Mouse (Mus musculus): ENCODE results near the gene Ano6. TPM values are rescaled to one million over a fixed set of nuclear protein-coding genes. Genes with fewer than 3 reads are reported as not detected.
A peak's percentile ranks its signal among the peaks of the same experiment; 100 is the strongest.

Ano6 gene
- polyA plus RNA-seq, 1 experiment from 2014 or later = 32.4 TPM

DNA sequence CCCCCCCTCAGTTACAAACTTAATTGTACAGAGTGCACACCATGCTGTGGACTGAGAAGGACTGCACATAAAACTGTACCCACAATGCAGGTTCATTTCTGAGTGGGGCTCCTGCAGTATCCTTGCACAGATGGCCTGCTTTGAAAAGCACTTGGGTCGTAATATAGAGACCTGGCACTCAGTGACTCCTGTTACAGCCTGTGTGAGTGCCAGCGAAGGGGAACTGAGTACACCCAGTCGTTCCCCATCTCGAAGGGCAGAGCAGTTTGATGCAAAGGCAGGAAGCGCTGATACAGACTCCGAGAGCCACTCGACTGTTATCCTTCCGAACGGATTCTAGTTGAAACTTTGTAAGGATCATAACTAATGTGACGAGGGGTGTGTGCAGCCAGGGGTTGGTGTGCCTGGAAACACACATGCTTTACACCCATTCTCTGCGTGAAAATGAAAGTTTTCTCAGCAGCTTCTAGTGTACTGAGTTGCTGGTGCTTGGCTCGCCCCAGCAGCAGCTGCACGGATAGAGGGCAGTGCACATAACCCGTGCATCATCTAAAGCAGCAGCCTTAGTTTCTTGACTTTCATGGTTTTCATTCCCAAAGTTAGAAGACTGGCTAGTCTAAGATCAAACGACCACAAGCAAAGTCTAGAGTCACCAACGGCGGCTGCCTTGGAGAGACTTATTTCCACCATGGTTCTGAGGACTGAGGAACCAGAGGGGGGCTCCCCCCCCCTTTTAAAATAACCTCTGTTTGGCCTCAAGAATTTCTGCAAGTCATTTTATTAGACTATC lies 74.9 kb downstream of the Ano6 start:
- no peaks in the 10 kb centered on the region for H3K4me1 ChIP-seq
- no peak for DNase-seq (ENCODE audit: extremely low spot score, low spot score)
- 94% methylated on average over 17 of the region's 17 CpGs for WGBS
- H3K4me3 ChIP-seq = no peak overlapping the region
- no peaks in the 10 kb centered on the region for H3K9me3 ChIP-seq
- H3K27ac ChIP-seq = no peak overlapping the region
- H3K27me3 ChIP-seq (ENCODE audit: poor library complexity, severe bottlenecking) = no peaks in the 10 kb centered on the region
- H3K36me3 ChIP-seq (replicated peaks) = peaks cover 16% of the 10 kb centered on the region

DNA sequence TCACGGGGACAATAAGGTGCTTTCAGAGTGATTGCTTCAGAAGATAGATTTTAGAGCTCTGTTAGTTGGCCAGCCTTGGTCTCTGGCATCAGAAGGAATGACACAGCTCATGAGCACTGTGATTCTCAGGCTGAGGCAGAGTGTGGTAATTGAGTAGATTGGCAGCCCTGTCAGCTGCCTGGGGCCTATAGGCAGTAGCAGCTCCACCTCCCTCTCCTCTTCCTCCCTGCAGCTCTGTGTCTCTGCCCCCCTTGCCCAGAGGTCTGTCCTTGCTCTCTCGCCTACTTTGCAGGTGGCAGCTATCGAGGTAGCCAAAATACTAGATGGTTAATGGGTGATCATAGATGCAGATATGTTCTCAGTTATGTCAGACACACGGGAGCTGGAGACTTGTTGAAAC lies 77.5 kb downstream of the Ano6 start:
- 90% methylated on average over 4 of the region's 4 CpGs for WGBS
- no peaks in the 10 kb centered on the region for H3K4me1 ChIP-seq
- H3K9me3 ChIP-seq = no peaks in the 10 kb centered on the region

DNA sequence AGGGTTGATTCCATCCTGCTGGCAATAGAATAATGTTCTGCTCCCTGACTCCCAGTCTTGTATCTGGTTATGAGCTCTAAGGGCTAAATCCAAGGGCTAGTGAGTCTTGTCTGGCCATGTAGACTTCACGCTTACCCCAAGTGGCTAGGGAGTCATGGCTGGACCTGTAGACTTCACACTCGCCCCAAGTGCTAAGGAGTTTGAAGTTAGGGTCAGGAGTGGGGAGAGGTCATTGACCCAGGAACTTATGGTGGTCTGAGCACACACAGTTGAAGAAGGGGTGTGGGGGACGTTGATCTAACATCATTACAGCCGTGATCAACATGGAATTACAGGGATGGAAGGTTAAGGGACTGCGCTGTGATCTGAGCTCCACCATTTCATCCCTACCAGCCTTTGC lies 79.0 kb downstream of the Ano6 start:
- Histone ChIP-seq H3K9me3 (no peaks in the 10 kb centered on the region), H3K27ac (no peak overlapping the region), H3K36me3 (replicated peaks) (peaks cover 18% of the 10 kb centered on the region), H3K27me3 (ENCODE audit: poor library complexity, severe bottlenecking) (no peaks in the 10 kb centered on the region), H3K4me1 (no peaks in the 10 kb centered on the region), H3K4me3 (no peak overlapping the region)
- 92% methylated on average over 5 of the region's 5 CpGs for WGBS
- DNase-seq (ENCODE audit: extremely low spot score, low spot score) = no peak

More for the DNA sequence above, 77.5 kb downstream of the Ano6 start:
- DNase-seq (ENCODE audit: extremely low spot score, low spot score) = no peak
- Histone ChIP-seq H3K36me3 (replicated peaks) (peaks cover 16% of the 10 kb centered on the region), H3K27ac (no peak overlapping the region), H3K27me3 (ENCODE audit: poor library complexity, severe bottlenecking) (no peaks in the 10 kb centered on the region), H3K4me3 (no peak overlapping the region)

- no peak for DNase-seq (ENCODE audit: extremely low spot score, low spot score)
- Histone ChIP-seq H3K27ac (no peak overlapping the region), H3K4me1 (no peaks in the 10 kb centered on the region), H3K9me3 (no peaks in the 10 kb centered on the region), H3K36me3 (replicated peaks) (0 out of 2 replicates have a peak, but pooled peaks cover 5% of the 10 kb centered on the region), H3K27me3 (ENCODE audit: poor library complexity, severe bottlenecking) (no peaks in the 10 kb centered on the region), H3K4me3 (no peak overlapping the region)
- 90% methylated on average over 15 of the region's 15 CpGs for WGBS
These were observed 81.0 kb downstream of the Ano6 start for GRCm38 (mm10) chr15:95871631-95872030.

DNA sequence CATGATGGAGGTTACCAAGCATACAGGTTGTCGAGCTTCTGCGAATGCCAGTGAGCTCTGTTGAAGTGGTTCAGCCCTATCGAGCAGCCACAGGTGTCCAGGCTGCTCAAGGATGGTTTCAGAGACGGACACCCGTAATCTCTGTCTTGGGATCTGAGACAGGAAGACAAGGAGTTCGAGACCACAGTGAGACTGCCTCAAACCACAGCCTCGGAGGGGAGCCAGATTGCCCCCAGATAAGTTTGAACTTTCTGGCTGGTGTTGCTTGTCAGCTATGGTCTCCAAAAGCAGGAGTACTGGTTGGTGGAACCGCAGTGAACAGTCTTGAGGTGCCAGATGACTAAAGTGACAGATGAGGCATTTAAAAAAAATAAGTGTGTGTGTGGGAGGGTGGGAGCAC lies 81.8 kb downstream of the Ano6 start:
- no peak overlapping the region for H3K27ac ChIP-seq
- whole genome bisulfite sequencing = 95% methylated on average over 8 of the region's 8 CpGs
- no peaks in the 10 kb centered on the region for H3K27me3 ChIP-seq (ENCODE audit: poor library complexity, severe bottlenecking)
- H3K36me3 ChIP-seq (replicated peaks) = 0 out of 2 replicates have a peak, but pooled peaks cover 3% of the 10 kb centered on the region
- H3K9me3 ChIP-seq = no peaks in the 10 kb centered on the region
- H3K4me3 ChIP-seq = no peak overlapping the region
- no peaks in the 10 kb centered on the region for H3K4me1 ChIP-seq
- no peak for DNase-seq (ENCODE audit: extremely low spot score, low spot score)

DNA sequence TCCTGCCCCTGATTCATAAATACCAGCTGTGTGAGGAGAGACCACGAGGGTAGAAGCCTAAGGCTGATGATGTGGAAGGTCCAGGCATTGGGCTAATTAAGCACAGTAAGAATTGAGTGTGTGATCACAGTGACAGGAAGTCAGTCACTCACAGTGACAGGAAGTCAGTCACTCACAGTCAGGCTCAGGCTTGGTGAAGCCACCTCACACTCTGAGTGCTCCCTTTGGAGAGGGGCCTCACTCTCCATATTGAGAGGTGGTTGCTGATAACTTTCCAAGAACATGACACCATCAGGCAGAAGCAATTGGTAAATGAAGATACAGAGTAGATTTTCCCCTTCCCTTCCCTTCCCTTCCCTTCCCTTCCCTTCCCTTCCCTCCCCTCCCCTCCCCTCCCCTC lies 82.6 kb downstream of the Ano6 start:
- 68% methylated on average over 1 of the region's 1 CpGs for WGBS
- no peaks in the 10 kb centered on the region for H3K4me1 ChIP-seq
- H3K9me3 ChIP-seq = no peaks in the 10 kb centered on the region
- H3K27ac ChIP-seq = no peak overlapping the region
- no peaks in the 10 kb centered on the region for H3K27me3 ChIP-seq (ENCODE audit: poor library complexity, severe bottlenecking)
- DNase-seq (ENCODE audit: extremely low spot score, low spot score) = no peak
- no peak overlapping the region for H3K4me3 ChIP-seq
- H3K36me3 ChIP-seq (replicated peaks) = 0 out of 2 replicates have a peak, but pooled peaks cover 3% of the 10 kb centered on the region

DNA sequence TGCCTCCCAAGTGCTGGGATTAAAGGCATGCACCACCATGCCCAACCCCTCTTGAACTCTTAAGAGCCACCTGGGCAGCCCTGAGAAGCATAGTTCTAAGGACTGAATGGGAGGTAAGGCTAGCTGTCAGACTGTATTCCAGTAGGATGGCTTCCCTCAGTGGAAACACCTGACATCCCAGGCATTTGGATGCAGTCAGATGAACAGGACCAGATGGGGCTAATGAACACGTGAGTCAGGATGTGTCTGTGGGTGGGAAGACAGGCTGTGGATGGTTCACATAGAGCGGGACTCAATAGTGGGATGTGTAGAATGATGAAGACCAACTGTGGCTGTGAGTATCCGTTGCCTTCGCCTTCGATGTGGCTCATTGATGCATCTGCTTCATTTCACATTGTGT lies 83.6 kb downstream of the Ano6 start:
- H3K27ac ChIP-seq = no peak overlapping the region
- H3K36me3 ChIP-seq (replicated peaks) = 0 out of 2 replicates have a peak, but pooled peaks cover 3% of the 10 kb centered on the region
- H3K9me3 ChIP-seq = no peaks in the 10 kb centered on the region
- no peaks in the 10 kb centered on the region for H3K27me3 ChIP-seq (ENCODE audit: poor library complexity, severe bottlenecking)
- DNase-seq (ENCODE audit: extremely low spot score, low spot score) = no peak
- no peaks in the 10 kb centered on the region for H3K4me1 ChIP-seq
- WGBS = 92% methylated on average over 5 of the region's 5 CpGs
- H3K4me3 ChIP-seq = no peak overlapping the region

DNA sequence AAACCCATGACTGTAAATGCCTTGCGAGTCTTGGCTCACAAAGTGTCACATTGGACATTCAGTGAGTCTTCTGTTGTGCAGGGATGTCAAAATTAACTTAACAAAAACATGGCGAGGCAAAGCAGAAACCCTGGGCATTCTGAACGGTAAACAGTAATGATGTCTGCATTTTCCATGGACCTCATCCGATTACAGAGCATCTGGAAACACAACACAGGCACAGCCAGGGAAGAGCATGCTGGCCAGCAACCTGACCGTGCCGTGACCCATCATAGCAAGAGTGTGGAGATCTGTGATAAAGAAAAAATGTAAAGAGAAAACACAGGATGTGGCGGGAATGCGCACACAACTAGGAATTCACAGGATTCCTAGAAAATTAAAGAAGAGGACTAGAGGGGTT lies 84.1 kb downstream of the Ano6 start:
- Histone ChIP-seq H3K27me3 (ENCODE audit: poor library complexity, severe bottlenecking) (no peaks in the 10 kb centered on the region), H3K4me1 (no peaks in the 10 kb centered on the region), H3K36me3 (replicated peaks) (0 out of 2 replicates have a peak, but pooled peaks cover 3% of the 10 kb centered on the region), H3K4me3 (no peak overlapping the region), H3K27ac (no peak overlapping the region), H3K9me3 (no peaks in the 10 kb centered on the region)
- 84% methylated on average over 8 of the region's 8 CpGs for WGBS
- DNase-seq (ENCODE audit: extremely low spot score, low spot score) = no peak

DNA sequence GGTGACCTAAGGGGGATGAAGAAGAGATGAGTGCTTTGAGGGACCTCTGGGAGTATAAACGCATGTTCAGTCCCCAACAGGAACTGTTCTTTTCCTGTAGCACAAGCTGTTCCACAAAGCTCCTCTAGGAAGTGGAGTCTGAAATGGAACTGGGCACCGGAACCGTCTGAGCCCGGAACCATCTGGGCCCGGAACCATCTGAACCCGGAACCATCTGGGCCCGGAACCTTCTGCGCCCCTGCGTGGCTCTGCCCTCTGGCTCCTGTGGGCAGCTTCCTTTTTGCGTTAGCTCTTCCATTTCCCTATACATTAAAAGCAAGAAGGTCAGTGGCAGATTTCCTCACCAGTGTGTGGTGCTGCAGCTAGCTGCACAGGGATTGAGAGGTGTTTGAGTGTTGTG lies 85.3 kb downstream of the Ano6 start:
- peaks cover 9% of the 10 kb centered on the region for H3K4me1 ChIP-seq
- WGBS = 95% methylated on average over 10 of the region's 10 CpGs
- no peak overlapping the region for H3K27ac ChIP-seq
- 0 out of 2 replicates have a peak, but pooled peaks cover 3% of the 10 kb centered on the region for H3K36me3 ChIP-seq (replicated peaks)
- H3K9me3 ChIP-seq = no peaks in the 10 kb centered on the region
- no peak overlapping the region for H3K4me3 ChIP-seq
- H3K27me3 ChIP-seq (ENCODE audit: poor library complexity, severe bottlenecking) = no peaks in the 10 kb centered on the region
- no peak for DNase-seq (ENCODE audit: extremely low spot score, low spot score)

- WGBS = 64% methylated on average over 10 of the region's 10 CpGs
- Histone ChIP-seq H3K9me3 (no peaks in the 10 kb centered on the region), H3K36me3 (replicated peaks) (no peaks in the 10 kb centered on the region; the same call in 1 of the 2 replicates), H3K27ac (peak overlapping the region; percentile 35; the same call in 1 of the 2 replicates), H3K27me3 (ENCODE audit: poor library complexity, severe bottlenecking) (no peaks in the 10 kb centered on the region), H3K4me1 (peaks cover 18% of the 10 kb centered on the region), H3K4me3 (no peak overlapping the region)
- no peak for DNase-seq (ENCODE audit: extremely low spot score, low spot score)
These were observed 90.0 kb downstream of the Ano6 start for GRCm38 (mm10) chr15:95880616-95881151.

DNA sequence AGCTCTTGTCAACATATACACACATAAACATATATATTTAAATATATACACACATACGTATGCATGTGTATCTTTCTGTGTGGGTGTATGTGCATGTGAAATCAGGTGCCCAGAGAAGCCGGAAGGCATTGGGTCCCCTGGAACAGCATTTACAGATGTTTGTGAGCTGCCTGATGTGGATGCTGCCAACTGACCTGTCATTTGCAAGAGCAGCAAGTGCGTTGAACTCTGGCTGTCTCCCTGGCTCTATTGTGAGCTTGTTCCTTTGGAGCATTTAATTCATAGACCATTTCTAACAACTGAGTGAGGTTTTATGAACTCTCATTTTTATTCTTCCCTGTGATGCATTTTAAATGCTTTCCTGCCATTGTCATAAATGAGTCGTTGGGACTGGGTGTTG lies 91.8 kb downstream of the Ano6 start:
- WGBS = 94% methylated on average over 4 of the region's 4 CpGs
- H3K36me3 ChIP-seq (replicated peaks) = no peaks in the 10 kb centered on the region; the same call in 1 of the 2 replicates
- no peak for DNase-seq (ENCODE audit: extremely low spot score, low spot score)
- no peaks in the 10 kb centered on the region for H3K27me3 ChIP-seq (ENCODE audit: poor library complexity, severe bottlenecking)
- H3K27ac ChIP-seq = no peak overlapping the region
- no peak overlapping the region for H3K4me3 ChIP-seq
- no peaks in the 10 kb centered on the region for H3K9me3 ChIP-seq
- H3K4me1 ChIP-seq = peaks cover 34% of the 10 kb centered on the region

- Histone ChIP-seq H3K27me3 (ENCODE audit: poor library complexity, severe bottlenecking) (no peaks in the 10 kb centered on the region), H3K27ac (no peak overlapping the region), H3K4me3 (no peak overlapping the region), H3K4me1 (peaks cover 35% of the 10 kb centered on the region), H3K9me3 (no peaks in the 10 kb centered on the region), H3K36me3 (replicated peaks) (no peaks in the 10 kb centered on the region; the same call in 1 of the 2 replicates)
- no peak for DNase-seq (ENCODE audit: extremely low spot score, low spot score)
- 84% methylated on average over 6 of the region's 6 CpGs for WGBS
These were observed 92.9 kb downstream of the Ano6 start for GRCm38 (mm10) chr15:95883559-95883958.
